In genomic region chr2:125777018-125777417, GRCm38 (mm10) we compare ENCODE assay signal across 30 mouse cellular contexts. TPM values are rescaled to one million over a fixed set of nuclear protein-coding genes. Genes with fewer than 3 reads are reported as not detected.
DNase-seq lines count a peak whose midpoint lies in the region; ATAC-seq lines count a peak whose summit lies in the region.
"Had no signal": no experiment of that assay in that cellular context is flagged by ENCODE, and none has a peak within 500 bp of the region (broad histone marks: within the 10 kb centered on the region; RNA-seq: fewer than 3 reads in every experiment).

No protein-coding gene starts in this region.

- no peak overlapping the region for H3K4me3 ChIP-seq in hindbrain, embryonic 14.5 days (replicated peaks; ENCODE audit: low read length)
- H3K4me3 ChIP-seq in embryonic facial prominence, embryonic 10.5 days, result no peak overlapping the region
- H3K4me3 ChIP-seq: forebrain, embryonic 13.5 days; heart, embryonic 13.5 days; hindbrain, embryonic 10.5 days; limb, embryonic 10.5 days; limb, embryonic 15.5 days; liver, embryonic 13.5 days; megakaryocyte, embryonic 14.5 days; midbrain, embryonic 12.5 days; neural tube, embryonic 15.5 days had no signal

- 0 out of 2 replicates have a peak, but pooled peaks have one; percentile 16 for ATAC-seq in neutrophil, adult 5-6 weeks (ENCODE audit: extremely low read depth, insufficient number of reproducible peaks, low FRiP score, poor library complexity, severe bottlenecking)
- ATAC-seq in hindbrain, embryonic 14.5 days (ENCODE audit: low FRiP score), result no peak
- ATAC-seq: forebrain, embryonic 13.5 days; lung, postnatal 0 days had no signal

- H3K9ac ChIP-seq in hindbrain, embryonic 14.5 days, result no peak overlapping the region
- H3K9ac ChIP-seq: forebrain, embryonic 13.5 days; heart, embryonic 13.5 days; limb, embryonic 15.5 days; liver, embryonic 13.5 days; midbrain, embryonic 12.5 days; neural tube, embryonic 15.5 days had no signal

- H3K27ac ChIP-seq in hindbrain, embryonic 14.5 days, result no peak overlapping the region
- H3K27ac ChIP-seq in embryonic facial prominence, embryonic 10.5 days (replicated peaks), result no peak overlapping the region
- H3K27ac ChIP-seq: forebrain, embryonic 13.5 days; heart, embryonic 13.5 days; hindbrain, embryonic 10.5 days; limb, embryonic 10.5 days; limb, embryonic 15.5 days; liver, embryonic 13.5 days; midbrain, embryonic 12.5 days; neural tube, embryonic 15.5 days; stomach, postnatal 0 days had no signal

- 93% methylated on average over 3 of the region's 3 CpGs for WGBS in hindbrain, embryonic 14.5 days
- 96% methylated on average over 3 of the region's 3 CpGs for whole genome bisulfite sequencing in embryonic facial prominence, embryonic 10.5 days

- peak; percentile 8 for DNase-seq in 416B (ENCODE audit: low read depth)
- DNase-seq in A20 (ENCODE audit: low read depth, low spot score), result peak; percentile 69
- peak; percentile 2 for DNase-seq in T-cell, adult 2 months (ENCODE audit: low spot score)
- no peak for DNase-seq in layer of hippocampus, adult 11-12 months (ENCODE audit: low spot score)
- DNase-seq in hindbrain, embryonic 14.5 days (ENCODE audit: low spot score), result no peak
- DNase-seq in embryonic facial prominence, embryonic 10.5 days (ENCODE audit: low spot score), result no peak
- DNase-seq: adrenal gland, postnatal 10 days; cerebellum, adult 8-10 months; cerebellum, postnatal 25 days; gastrocnemius, postnatal 25 days; heart, adult 18-20 months; heart, postnatal 10 days; kidney, adult 18-20 months; kidney, postnatal 4 days; layer of hippocampus, postnatal 36 days; liver, embryonic 13.5 days; lung, adult 18-20 months; lung, postnatal 4 days; spleen, adult 18-20 months had no signal

- no peaks in the 10 kb centered on the region for H3K27me3 ChIP-seq in hindbrain, embryonic 14.5 days (ENCODE audit: control insufficient read depth, insufficient read depth, low read length)
- H3K27me3 ChIP-seq in embryonic facial prominence, embryonic 10.5 days (replicated peaks; ENCODE audit: low read depth, poor library complexity, severe bottlenecking), result no peaks in the 10 kb centered on the region
- H3K27me3 ChIP-seq: forebrain, embryonic 13.5 days; heart, embryonic 13.5 days; limb, embryonic 15.5 days; liver, embryonic 13.5 days; megakaryocyte, embryonic 14.5 days; midbrain, embryonic 12.5 days; neural tube, embryonic 15.5 days had no signal

- H3K36me3 ChIP-seq in hindbrain, embryonic 14.5 days (replicated peaks; ENCODE audit: control insufficient read depth, insufficient read depth), result peaks cover 31% of the 10 kb centered on the region
- H3K36me3 ChIP-seq in embryonic facial prominence, embryonic 10.5 days (replicated peaks), result peaks cover 31% of the 10 kb centered on the region

- H3K9me3 ChIP-seq in hindbrain, embryonic 14.5 days (ENCODE audit: control insufficient read depth, low read length), result no peaks in the 10 kb centered on the region
- H3K9me3 ChIP-seq in embryonic facial prominence, embryonic 10.5 days, result no peaks in the 10 kb centered on the region
- H3K9me3 ChIP-seq: forebrain, embryonic 13.5 days; heart, embryonic 13.5 days; hindbrain, embryonic 10.5 days; limb, embryonic 10.5 days; limb, embryonic 15.5 days; liver, embryonic 13.5 days; megakaryocyte, embryonic 14.5 days; midbrain, embryonic 12.5 days; neural tube, embryonic 15.5 days had no signal

- H3K4me1 ChIP-seq in hindbrain, embryonic 14.5 days (replicated peaks; ENCODE audit: control insufficient read depth, insufficient read depth, low read length), result peaks cover 19% of the 10 kb centered on the region
- H3K4me1 ChIP-seq in embryonic facial prominence, embryonic 10.5 days, result peaks cover 18% of the 10 kb centered on the region

- no peak overlapping the region for H3K4me2 ChIP-seq in hindbrain, embryonic 14.5 days (replicated peaks)
- H3K4me2 ChIP-seq: forebrain, embryonic 13.5 days; heart, embryonic 13.5 days; limb, embryonic 15.5 days; liver, embryonic 13.5 days; midbrain, embryonic 12.5 days; neural tube, embryonic 15.5 days had no signal

RNA-seq across cellular contexts. Expression of gene Secisbp2l, which starts 5.7 kb away (rescaled TPM):
- total RNA-seq in neutrophil, adult 5-6 weeks (2017), result 55.6 and 63.4 TPM in 2 replicates
- 36.5 and 37.2 TPM in 2 replicates for polyA plus RNA-seq in hindbrain, embryonic 14.5 days (2014; fragmentation: Nextera tagmentation; extraction: Ambion mirVana)
- 15.5 and 17.3 TPM in 2 replicates for polyA plus RNA-seq in embryonic facial prominence, embryonic 10.5 days (2016; fragmentation: Nextera tagmentation; extraction: Ambion mirVana)

RNA-seq across cellular contexts. Expression of gene Shc4, which starts 53.1 kb away (rescaled TPM):
- 0.25 and 0.35 TPM in 2 replicates for total RNA-seq in neutrophil, adult 5-6 weeks (2017)
- 3.3 and 3.8 TPM in 2 replicates for polyA plus RNA-seq in hindbrain, embryonic 14.5 days (2014; fragmentation: Nextera tagmentation; extraction: Ambion mirVana)
- 1.2 and 2.0 TPM in 2 replicates for polyA plus RNA-seq in embryonic facial prominence, embryonic 10.5 days (2016; fragmentation: Nextera tagmentation; extraction: Ambion mirVana)

Comparison
In these comparisons a context has a peak if more than half of its experiments do, and no peak if none do; other contexts are left out.
1. DNase-seq: peak in 416B (single experiment), A20 (single experiment) and T-cell, adult 2 months (single experiment); none in layer of hippocampus, adult 11-12 months (single experiment), hindbrain, embryonic 14.5 days (single experiment) and embryonic facial prominence, embryonic 10.5 days (single experiment).